Mouse (Mus musculus): ENCODE measurements around the gene Per1.

Per1 gene

GRCm38 (mm10) chr11:69094697-69095429, at the start of gene Per1:
TSS of gene Per1 (plus strand) at chr11:69095217.
- DNase-seq: peak; percentile 99

DNA sequence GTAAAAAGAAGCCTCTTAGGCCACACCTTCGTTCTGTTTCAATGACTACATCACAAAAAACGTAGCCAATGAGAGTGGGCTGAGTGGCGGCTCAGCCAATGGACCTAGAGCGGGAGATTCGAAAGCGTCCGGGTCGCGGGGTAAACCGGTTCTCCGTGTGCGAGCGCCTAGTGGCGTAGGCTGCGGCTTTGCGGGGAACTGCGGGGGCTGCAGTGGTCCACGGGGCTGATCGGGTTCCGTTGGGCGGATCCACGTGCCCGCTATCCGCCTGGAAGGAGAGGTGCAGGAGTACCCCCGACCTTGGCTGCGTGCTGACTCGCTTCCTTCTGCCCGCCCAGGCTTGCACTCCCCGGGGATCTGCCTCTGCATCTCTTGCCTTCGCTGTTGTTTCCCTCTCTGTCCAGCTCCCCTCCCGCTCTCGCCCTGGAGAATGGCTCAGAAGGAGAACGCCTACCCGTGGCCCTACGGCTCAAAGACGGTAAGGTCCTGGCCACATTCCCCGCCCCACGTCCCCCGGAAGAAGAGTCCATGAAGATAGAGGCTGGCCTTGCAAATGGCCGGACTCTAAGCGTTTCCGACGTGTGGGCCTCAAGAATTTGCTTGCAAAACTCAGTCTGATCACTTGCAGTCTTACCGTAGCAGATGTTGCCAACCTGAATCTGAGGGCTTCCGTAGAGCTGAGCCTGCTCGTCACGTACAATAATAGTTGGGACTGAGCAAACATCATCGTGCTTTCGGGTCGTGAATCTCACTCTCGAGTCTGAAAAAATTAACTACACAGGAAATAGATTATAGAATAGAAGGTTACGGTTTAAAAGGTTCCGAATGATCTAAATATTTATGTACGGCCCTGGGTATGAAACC, 49.3 kb upstream of the Per1 start, which contains the start of gene Aurkb:
Aurkb (plus strand) TSS at position 117 of the 864 bp plus-strand sequence.
- peak; percentile 94 for DNase-seq

- no peak for DNase-seq
These were observed 48.6 kb upstream of the Per1 start for GRCm38 (mm10) chr11:69046395-69046774.

- no peak for DNase-seq
These were observed 47.4 kb upstream of the Per1 start for GRCm38 (mm10) chr11:69047592-69047991.

- no peak for DNase-seq
These were observed 46.9 kb upstream of the Per1 start for GRCm38 (mm10) chr11:69048151-69048550.

DNA sequence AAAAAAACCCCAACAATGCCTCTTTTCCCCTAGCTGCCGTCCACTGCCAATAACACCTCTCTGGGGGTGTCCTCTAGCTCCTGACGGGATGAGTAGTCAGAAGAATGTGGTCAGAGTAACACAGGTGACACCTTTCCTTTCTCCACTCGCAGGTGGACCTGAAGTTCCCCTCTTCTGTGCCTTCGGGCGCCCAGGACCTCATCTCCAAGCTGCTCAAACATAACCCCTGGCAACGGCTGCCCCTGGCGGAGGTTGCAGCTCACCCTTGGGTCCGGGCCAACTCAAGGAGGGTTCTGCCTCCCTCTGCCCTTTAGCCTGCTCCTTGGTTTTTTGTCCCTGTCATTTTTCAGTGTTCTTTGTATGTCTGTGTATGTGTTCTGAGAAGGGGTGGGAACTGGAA, 44.3 kb upstream of the Per1 start:
- peak in 1 of 2 experiments; percentile 42 for DNase-seq

- no peak for DNase-seq
These were observed 43.2 kb upstream of the Per1 start for GRCm38 (mm10) chr11:69051771-69052170.

DNA sequence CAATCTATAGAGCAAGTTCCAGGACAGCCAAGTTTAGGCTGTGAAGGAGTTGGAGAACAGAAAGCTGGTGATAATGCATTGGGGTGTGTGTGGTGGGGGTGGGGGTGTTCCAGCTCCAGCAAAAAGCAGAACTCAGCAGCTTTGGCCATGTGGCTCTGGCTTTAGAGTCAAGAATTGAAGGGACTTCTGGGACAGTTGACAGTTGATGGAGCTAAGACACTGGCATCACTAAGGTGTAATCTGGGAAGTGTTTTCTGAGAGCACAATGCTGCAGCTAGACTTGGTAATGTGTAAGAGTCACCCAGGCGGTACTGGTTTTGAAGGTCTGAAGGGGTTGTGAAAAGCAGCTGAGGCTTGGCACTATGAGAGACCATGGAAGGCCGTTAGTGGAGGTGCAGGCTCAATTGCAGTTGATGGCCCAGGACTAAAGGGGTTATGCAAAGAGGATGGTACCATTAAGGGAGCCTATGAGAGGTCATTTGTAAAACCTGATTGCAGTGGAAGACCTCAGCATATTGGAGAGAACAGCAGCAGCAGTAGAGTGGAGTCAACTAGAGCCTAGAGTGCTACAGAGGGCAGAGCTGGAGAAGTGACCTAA, 42.1 kb upstream of the Per1 start:
- DNase-seq: no peak

GRCm38 (mm10) chr11:69053848-69054247, 41.2 kb upstream of the Per1 start:
- DNase-seq: no peak

DNA sequence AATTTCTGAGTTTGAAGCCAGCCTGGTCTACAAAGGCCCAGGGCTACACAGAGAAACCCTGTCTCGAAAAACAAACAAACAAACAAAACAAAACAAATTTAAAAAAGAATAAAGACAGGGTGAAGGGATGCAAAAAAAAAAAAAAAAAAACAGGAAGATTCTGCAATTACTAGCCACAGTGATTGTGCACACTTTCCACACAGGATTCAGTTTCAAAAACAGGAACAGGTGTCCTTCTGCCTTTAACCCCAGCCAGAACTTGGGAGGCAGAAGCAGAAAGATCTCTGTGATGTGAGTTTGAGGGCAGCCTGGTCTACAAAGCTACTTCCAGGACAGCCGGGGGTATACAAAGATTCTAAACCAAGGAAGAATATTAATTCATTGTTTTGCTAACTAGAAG, 36.8 kb upstream of the Per1 start:
- DNase-seq: no peak

GRCm38 (mm10) chr11:69058729-69059356, 36.2 kb upstream of the Per1 start:
- peak in 1 of 2 experiments; percentile 19 for DNase-seq

GRCm38 (mm10) chr11:69059357-69059974, 35.6 kb upstream of the Per1 start, which contains the start of gene Borcs6:
TSS of gene Borcs6 (plus strand) at chr11:69059717.
- DNase-seq: peak; percentile 96 to 97

- peak; percentile 69 to 78 for DNase-seq
These were observed 35.0 kb upstream of the Per1 start for GRCm38 (mm10) chr11:69059975-69060411.

DNA sequence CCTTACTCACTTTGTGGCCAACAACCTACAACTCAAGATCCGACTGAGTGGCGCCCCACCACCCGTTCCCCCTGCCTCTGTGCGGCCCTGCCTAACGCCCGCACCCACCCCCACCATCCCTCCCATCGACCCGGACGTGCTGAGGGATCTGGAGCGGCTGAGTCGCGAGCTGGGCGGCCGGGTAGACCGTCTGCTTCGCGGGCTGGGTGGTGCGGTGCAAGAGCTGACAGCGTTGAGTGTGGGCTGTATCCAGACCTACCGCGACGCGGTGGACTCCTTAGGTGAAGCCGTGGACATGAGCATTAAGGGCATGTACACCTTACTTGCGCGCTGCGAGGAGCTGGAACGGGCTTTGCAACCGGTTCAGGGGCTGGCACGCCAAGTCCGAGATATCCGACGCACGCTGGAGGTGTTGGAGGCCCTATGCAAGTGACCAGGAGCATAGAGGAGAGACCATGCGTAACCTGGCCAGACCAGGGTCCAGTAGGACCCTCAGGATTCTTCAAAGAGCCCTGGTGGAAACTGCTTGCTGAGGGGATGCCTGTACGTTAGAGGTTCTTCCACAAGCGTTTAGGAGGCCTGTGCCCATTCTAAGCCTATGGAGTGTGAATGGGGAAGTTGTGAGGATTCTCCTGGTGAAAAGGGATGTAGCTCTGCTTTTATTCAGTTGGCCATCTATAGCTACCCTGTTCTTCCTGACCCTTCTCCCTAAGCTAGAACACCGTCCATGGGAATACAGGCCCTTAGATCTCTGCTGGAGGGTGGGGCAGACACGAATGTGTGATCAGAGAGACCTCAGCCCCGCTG, 34.4 kb upstream of the Per1 start:
- peak; percentile 37 to 58 for DNase-seq

DNA sequence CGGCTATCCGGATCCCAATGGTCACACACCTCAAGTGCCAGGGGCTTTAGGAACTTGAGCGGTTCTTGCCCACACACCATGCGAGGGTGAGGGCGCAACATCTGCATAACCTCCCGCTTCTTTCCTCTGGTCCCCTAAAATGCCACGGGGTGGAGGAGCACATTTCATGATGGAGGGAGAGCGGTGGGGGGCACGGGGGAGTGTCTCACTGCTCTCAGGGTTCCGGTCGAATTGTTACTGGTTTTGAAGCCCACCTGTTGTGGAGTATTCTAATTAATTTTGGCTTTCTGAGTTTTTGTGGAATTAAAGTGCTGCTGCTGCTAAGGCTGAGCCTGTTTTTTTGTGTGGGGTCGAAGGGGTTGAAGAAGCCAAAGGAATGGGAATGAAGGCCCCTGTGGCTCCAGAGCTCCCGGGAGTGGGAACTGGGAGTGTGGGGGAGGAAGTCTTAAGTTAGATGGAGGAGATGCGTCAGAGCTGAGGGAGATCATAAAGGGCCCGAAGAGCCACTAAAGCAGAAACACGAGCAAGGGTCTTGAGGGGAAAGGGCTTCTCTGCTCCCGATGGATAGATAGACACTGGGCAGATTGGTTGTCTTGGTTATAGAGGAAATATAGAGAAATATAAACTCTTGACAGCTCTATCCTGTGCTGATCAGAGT, 33.6 kb upstream of the Per1 start:
- peak; percentile 36 to 45 for DNase-seq

GRCm38 (mm10) chr11:69062194-69062760, 32.7 kb upstream of the Per1 start:
- peak; percentile 86 for DNase-seq

DNA sequence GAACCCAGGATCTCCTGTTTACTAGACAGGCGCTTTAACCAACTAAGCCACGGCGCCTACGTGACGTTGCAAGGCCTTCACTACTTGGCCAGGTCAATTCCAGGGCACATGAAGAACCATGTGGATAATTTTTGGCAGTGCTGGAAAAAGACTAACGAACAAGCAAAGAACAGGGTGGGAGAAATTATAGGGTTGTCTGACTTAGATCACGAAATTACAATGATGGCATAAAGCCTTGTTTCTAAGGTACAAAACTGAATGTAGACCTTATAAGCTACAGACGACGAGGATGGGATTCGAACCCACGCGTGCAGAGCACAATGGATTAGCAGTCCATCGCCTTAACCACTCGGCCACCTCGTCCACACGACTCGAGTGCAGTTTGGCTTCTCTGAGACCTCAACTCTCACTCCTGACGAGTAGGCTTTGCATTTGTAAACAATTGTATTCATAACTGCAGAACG, 32.2 kb upstream of the Per1 start:
- DNase-seq: peak; percentile 96 to 97

DNA sequence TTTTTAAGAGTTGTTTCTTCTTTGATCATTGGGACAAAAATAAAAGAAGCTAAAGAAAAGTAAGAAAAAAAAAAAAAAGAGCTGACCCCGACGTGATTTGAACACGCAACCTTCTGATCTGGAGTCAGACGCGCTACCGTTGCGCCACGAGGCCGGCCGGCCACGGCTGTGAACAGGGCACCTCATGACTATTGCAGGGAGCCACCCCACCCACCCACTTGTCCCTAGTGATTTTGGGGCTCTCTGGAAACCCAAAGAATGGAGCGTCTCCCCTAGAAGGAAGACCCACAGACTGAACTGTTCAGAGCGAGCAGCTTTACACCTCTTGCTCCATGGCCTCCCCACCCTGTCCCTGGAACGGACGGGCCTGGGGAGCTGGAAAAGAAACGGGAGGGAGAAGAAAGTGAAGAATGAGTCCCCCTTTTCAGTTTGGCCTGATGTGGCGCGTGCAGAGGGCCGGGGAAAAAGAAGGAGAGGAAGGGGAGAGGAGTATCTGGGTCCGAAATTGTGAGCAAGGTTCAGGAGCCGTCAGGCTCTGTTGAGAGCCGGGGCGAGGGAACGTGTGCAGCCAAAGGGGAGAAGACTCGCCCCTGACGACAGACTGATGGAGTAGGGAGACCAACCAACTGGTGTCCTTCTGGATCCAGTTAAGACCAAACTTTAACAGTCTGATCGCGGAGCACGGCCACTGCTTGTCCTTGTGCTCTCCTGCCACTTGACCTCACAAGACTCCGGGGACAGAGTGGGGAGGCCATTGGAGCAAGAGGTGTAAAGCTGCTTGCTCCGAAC, 31.4 kb upstream of the Per1 start:
- DNase-seq: peak; percentile 95 to 98

Measured in cerebellum, postnatal 10 days (tissue).